Mouse (Mus musculus): ENCODE measurements around the gene Tbc1d8. TPM values are rescaled to one million over a fixed set of nuclear protein-coding genes. Genes with fewer than 3 reads are reported as not detected.

The Tbc1d8 gene
- polyA plus RNA-seq, 1 experiment from 2014 or later = 5.3 TPM

DNA sequence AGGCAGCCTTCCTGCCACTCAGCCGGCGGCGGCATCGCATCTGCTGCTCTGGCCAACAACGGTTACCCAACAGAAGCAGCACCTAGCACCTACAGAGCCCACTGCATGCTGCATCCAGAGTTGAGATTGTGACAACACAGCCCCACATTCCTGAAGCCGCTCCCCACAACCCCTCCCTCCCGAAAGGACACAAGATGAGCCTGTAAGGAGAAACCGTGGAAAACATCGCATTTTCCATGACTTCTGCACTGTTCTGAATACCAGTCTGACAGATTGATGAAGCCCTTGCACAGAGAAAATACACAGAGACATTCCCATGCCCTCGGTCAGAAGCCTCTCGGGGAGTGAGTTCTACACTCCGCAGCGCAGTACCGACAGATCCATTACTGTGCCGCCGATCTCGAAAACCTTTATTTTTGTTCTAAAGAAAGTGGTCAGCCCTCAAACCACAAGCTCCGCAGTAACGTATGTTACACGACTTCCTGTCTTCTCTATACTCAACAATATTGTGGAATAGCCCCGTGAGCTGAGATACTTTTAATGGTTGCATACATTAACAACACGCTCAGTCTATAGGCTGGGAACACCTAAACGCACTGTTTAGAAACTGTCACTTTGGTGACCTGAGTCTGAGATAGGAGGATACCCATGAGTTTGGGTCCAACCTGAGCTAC lies 23.1 kb downstream of the Tbc1d8 start:
- Histone ChIP-seq H3K27me3 (ENCODE audit: control insufficient read depth, insufficient read depth, low read length) (no peaks in the 10 kb centered on the region), H3K4me1 (replicated peaks; ENCODE audit: control insufficient read depth, insufficient read depth) (no peaks in the 10 kb centered on the region), H3K4me2 (replicated peaks; ENCODE audit: low read depth) (no peak overlapping the region), H3K9ac (ENCODE audit: low read length) (no peak overlapping the region), H3K36me3 (ENCODE audit: control insufficient read depth, insufficient read depth, low read length) (no peaks in the 10 kb centered on the region), H3K9me3 (ENCODE audit: control insufficient read depth, low read length) (no peaks in the 10 kb centered on the region), H3K4me3 (ENCODE audit: low read depth, low read length) (no peak overlapping the region), H3K27ac (replicated peaks) (0 out of 2 replicates have a peak overlapping the region, but pooled peaks have one; percentile 30)
- WGBS = 70% methylated on average over 23 of the region's 23 CpGs
- no peak for DNase-seq (ENCODE audit: low spot score)
- no peak for ATAC-seq (ENCODE audit: low FRiP score, low TSS enrichment)
- no peak for TF ChIP-seq EP300 (optimal IDR thresholded peaks at IDR 0.05)
- TF ChIP-seq CTCF (IDR thresholded peaks at IDR 0.05; ENCODE audit: low read depth) = no peak

DNA sequence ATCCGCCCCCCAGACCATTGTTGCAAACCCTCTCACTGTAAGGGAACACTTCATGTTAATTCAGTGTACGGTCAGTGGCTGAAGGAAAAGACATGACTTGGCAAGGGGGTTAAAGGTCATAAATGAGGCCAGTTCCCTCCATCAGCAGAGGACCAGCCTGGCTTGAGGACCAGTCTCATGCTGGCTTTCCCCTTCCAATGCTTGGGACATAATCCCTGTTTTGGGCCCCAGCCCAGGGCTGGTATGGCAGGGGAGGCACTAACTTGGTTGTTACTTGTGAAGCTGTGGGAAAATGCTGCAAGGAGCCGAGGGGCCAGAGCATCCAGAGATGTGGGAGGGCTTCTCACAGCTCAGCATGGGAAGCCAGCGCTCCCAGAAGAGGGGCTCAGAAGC lies 23.8 kb downstream of the Tbc1d8 start:
- DNase-seq (ENCODE audit: low spot score) (no peak), ATAC-seq (ENCODE audit: low FRiP score, low TSS enrichment) (no peak)
- 75% methylated on average over 4 of the region's 4 CpGs for WGBS
- no peak overlapping the region for H3K4me2 ChIP-seq (replicated peaks; ENCODE audit: low read depth)
- no peaks in the 10 kb centered on the region for H3K9me3 ChIP-seq (ENCODE audit: control insufficient read depth, low read length)
- no peaks in the 10 kb centered on the region for H3K27me3 ChIP-seq (ENCODE audit: control insufficient read depth, insufficient read depth, low read length)
- H3K4me1 ChIP-seq (replicated peaks; ENCODE audit: control insufficient read depth, insufficient read depth) = peaks cover 1% of the 10 kb centered on the region; the same call in 1 of the 2 replicates
- H3K4me3 ChIP-seq (ENCODE audit: low read depth, low read length) = no peak overlapping the region
- no peak for TF ChIP-seq EP300 (optimal IDR thresholded peaks at IDR 0.05)
- TF ChIP-seq CTCF (IDR thresholded peaks at IDR 0.05; ENCODE audit: low read depth) = no peak
- H3K36me3 ChIP-seq (ENCODE audit: control insufficient read depth, insufficient read depth, low read length) = no peaks in the 10 kb centered on the region
- H3K9ac ChIP-seq (ENCODE audit: low read length) = no peak overlapping the region
- H3K27ac ChIP-seq (replicated peaks) = no peak overlapping the region

DNA sequence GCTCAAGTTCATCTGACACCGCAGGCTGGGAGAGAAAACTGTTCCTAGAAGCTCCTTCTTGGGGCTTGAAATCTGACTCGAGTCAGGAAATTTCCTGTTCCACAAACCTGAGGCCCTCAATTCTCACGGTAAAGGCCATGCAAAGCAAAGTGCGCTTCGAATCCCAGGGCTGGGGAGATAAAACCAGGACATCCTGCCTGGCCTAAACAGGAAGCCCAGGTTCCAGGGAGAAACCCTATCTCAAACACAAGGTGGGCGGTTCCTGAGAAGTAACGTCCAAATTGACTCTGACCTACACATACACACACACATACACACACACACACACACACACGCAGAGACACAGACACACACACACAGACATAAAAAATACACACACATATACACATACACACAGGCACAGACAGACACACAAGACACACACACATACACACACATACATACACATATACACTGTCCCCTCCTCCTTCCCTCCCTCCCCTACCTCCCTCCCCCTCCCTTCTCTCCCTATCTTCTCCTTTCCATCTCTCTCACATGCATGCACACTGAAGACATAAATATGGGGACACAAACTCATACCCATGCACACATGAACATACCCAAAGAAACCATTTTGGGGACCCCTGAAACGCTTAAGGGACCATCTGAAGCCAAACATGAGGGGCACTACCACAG lies 24.3 kb downstream of the Tbc1d8 start:
- Histone ChIP-seq H3K4me2 (replicated peaks; ENCODE audit: low read depth) (no peak overlapping the region), H3K27ac (replicated peaks) (0 out of 2 replicates have a peak overlapping the region, but pooled peaks have one; percentile 24), H3K4me1 (replicated peaks; ENCODE audit: control insufficient read depth, insufficient read depth) (peaks cover 5% of the 10 kb centered on the region; the same call in 1 of the 2 replicates), H3K9ac (ENCODE audit: low read length) (no peak overlapping the region), H3K36me3 (ENCODE audit: control insufficient read depth, insufficient read depth, low read length) (no peaks in the 10 kb centered on the region), H3K27me3 (ENCODE audit: control insufficient read depth, insufficient read depth, low read length) (no peaks in the 10 kb centered on the region), H3K9me3 (ENCODE audit: control insufficient read depth, low read length) (no peaks in the 10 kb centered on the region), H3K4me3 (ENCODE audit: low read depth, low read length) (no peak overlapping the region)
- no peak for TF ChIP-seq EP300 (optimal IDR thresholded peaks at IDR 0.05)
- TF ChIP-seq CTCF (IDR thresholded peaks at IDR 0.05; ENCODE audit: low read depth) = no peak
- 73% methylated on average over 9 of the region's 9 CpGs for WGBS
- ATAC-seq (ENCODE audit: low FRiP score, low TSS enrichment) (no peak), DNase-seq (ENCODE audit: low spot score) (no peak)

DNA sequence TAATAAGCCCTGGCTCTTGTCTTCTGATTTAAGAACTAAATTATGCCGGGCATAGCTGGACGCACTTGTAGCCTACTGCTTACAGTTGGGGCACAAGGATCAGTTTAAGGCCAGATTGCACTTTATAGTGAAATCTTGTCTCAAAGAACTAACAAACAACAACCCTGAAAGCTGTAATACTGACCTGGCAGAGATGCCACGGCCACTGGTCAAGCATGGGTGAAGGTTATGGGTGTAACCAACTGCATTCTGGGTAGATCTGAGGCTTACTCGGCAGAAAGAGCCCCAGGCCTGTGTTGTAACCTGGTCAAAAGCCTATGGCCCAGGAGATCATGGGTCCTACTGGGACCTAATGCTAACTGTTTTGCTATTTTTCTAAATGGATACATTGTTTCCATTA lies 26.4 kb downstream of the Tbc1d8 start:
- no peak for TF ChIP-seq EP300 (optimal IDR thresholded peaks at IDR 0.05)
- no peak for TF ChIP-seq CTCF (IDR thresholded peaks at IDR 0.05; ENCODE audit: low read depth)
- Histone ChIP-seq H3K27me3 (ENCODE audit: control insufficient read depth, insufficient read depth, low read length) (no peaks in the 10 kb centered on the region), H3K4me1 (replicated peaks; ENCODE audit: control insufficient read depth, insufficient read depth) (peaks cover 5% of the 10 kb centered on the region; the same call in 1 of the 2 replicates), H3K9me3 (ENCODE audit: control insufficient read depth, low read length) (no peaks in the 10 kb centered on the region), H3K4me3 (ENCODE audit: low read depth, low read length) (no peak overlapping the region), H3K36me3 (ENCODE audit: control insufficient read depth, insufficient read depth, low read length) (no peaks in the 10 kb centered on the region), H3K9ac (ENCODE audit: low read length) (no peak overlapping the region), H3K27ac (replicated peaks) (no peak overlapping the region), H3K4me2 (replicated peaks; ENCODE audit: low read depth) (no peak overlapping the region)
- WGBS = 89% methylated on average over 4 of the region's 4 CpGs
- ATAC-seq (ENCODE audit: low FRiP score, low TSS enrichment) = no peak
- no peak for DNase-seq (ENCODE audit: low spot score)

DNA sequence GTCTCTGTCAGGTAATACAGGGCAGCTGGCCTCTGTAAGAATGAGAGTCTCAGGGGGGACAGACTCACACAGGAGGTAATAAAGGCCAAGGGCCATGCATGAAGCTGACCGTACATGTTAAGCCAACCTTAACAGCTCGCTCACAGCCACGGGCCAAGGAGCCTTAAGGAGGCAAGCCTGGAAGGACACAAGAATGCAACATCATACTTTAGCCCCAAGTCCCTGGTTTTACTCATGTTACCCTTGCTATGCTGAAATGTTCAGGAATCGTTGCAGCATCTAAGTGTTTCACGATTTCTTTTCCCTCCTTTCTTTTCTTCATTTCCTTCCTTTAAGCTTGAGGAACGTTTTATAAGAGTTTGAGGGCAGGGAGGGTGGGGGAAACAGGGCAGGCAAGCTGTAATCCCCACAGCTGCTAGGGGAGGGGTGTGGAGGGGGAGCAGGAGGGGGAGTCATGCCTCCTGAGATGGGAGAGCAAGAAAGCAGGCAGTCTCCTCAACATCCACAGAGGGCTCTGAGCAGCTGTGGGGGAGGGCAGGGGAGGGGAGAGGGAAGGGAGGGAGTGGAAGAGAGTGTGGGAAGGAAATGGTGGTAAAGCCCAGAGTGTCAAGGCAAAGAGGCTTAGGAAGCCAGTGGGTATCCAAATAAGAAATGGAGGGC lies 28.4 kb downstream of the Tbc1d8 start:
- Histone ChIP-seq H3K4me1 (replicated peaks; ENCODE audit: control insufficient read depth, insufficient read depth) (peaks cover 6% of the 10 kb centered on the region; the same call in 1 of the 2 replicates), H3K27ac (replicated peaks) (peak overlapping the region; percentile 45; the same call in 1 of the 2 replicates), H3K9me3 (ENCODE audit: control insufficient read depth, low read length) (no peaks in the 10 kb centered on the region), H3K4me3 (ENCODE audit: low read depth, low read length) (no peak overlapping the region), H3K27me3 (ENCODE audit: control insufficient read depth, insufficient read depth, low read length) (no peaks in the 10 kb centered on the region), H3K36me3 (ENCODE audit: control insufficient read depth, insufficient read depth, low read length) (no peaks in the 10 kb centered on the region), H3K9ac (ENCODE audit: low read length) (no peak overlapping the region), H3K4me2 (replicated peaks; ENCODE audit: low read depth) (no peak overlapping the region)
- DNase-seq (ENCODE audit: low spot score) (no peak), ATAC-seq (ENCODE audit: low FRiP score, low TSS enrichment) (no peak)
- TF ChIP-seq EP300 (optimal IDR thresholded peaks at IDR 0.05) (no peak), CTCF (IDR thresholded peaks at IDR 0.05; ENCODE audit: low read depth) (no peak)
- WGBS = 40% methylated on average over 6 of the region's 6 CpGs
